Comparison of ENCODE assay signal across 9 mouse cellular contexts in the genomic region with DNA sequence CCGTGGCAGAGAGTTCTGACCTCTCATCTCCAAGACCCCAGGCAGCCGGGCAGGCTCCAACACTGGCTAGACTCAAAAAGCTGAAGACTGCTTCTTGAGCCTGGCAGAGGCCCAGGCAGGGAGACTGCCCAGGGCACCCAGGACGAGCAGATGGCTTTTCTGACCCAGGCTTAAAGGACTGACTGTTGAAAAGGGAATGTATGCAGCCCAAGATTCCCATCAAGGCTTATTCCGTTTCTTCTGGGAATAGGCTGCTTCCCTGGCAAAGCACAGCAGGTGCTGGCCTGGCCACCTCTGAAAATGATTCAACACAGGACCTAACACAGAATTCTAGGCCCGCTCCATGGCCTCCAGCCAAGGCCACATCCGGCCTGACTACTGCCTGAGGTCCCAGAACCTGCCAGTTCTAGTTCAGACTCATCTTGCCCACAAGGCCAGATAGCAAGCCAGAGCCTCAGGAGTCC. TPM values are rescaled to one million over a fixed set of nuclear protein-coding genes. Genes with fewer than 3 reads are reported as not detected.
DNase-seq lines count a peak whose midpoint lies in the region; ATAC-seq and TF ChIP-seq lines count a peak whose summit lies in the region.
"Had no signal": no experiment of that assay in that cellular context is flagged by ENCODE, and none has a peak within 500 bp of the region (broad histone marks: within the 10 kb centered on the region; RNA-seq: fewer than 3 reads in every experiment).

No protein-coding gene starts in this region.

- no peak for ATAC-seq in heart, embryonic 12.5 days (ENCODE audit: insufficient number of reproducible peaks, low FRiP score)
- ATAC-seq in heart, embryonic 13.5 days (ENCODE audit: extremely low read depth, insufficient number of reproducible peaks, low FRiP score, low TSS enrichment), result no peak
- ATAC-seq in forebrain, embryonic 13.5 days, result no peak
- no peak for ATAC-seq in hindbrain, embryonic 12.5 days (ENCODE audit: low FRiP score)
- no peak for ATAC-seq in hindbrain, embryonic 13.5 days (ENCODE audit: low FRiP score)

- peak overlapping the region; percentile 60 for H3K27ac ChIP-seq in heart, adult 2 months
- H3K27ac ChIP-seq in heart, embryonic 12.5 days (ENCODE audit: poor library complexity, severe bottlenecking), result no peak overlapping the region
- no peak overlapping the region; the same call in 1 of the 2 replicates for H3K27ac ChIP-seq in heart, embryonic 13.5 days (replicated peaks)
- H3K27ac ChIP-seq in forebrain, embryonic 13.5 days, result no peak overlapping the region
- no peak overlapping the region for H3K27ac ChIP-seq in hindbrain, embryonic 12.5 days
- H3K27ac ChIP-seq in hindbrain, embryonic 13.5 days, result no peak overlapping the region

- no peak for TF ChIP-seq EP300 in heart, adult 2 months (IDR thresholded peaks at IDR 0.05; ENCODE audit: insufficient read depth, low read depth, low read length)

- intact Hi-C loops in heart, adult 2 months (cut with DNase I), result no loop called here

- H3K9me3 ChIP-seq in heart, embryonic 12.5 days (replicated peaks), result no peaks in the 10 kb centered on the region
- no peaks in the 10 kb centered on the region for H3K9me3 ChIP-seq in heart, embryonic 13.5 days
- H3K9me3 ChIP-seq in forebrain, embryonic 13.5 days (replicated peaks), result no peaks in the 10 kb centered on the region
- no peaks in the 10 kb centered on the region for H3K9me3 ChIP-seq in hindbrain, embryonic 12.5 days (replicated peaks)
- H3K9me3 ChIP-seq in hindbrain, embryonic 13.5 days, result no peaks in the 10 kb centered on the region

- no peak overlapping the region for H3K9ac ChIP-seq in heart, adult 2 months (ENCODE audit: low read depth, low read length)
- H3K9ac ChIP-seq in heart, embryonic 12.5 days, result no peak overlapping the region
- H3K9ac ChIP-seq in heart, embryonic 13.5 days, result peak overlapping the region; percentile 24
- no peak overlapping the region for H3K9ac ChIP-seq in forebrain, embryonic 13.5 days
- no peak overlapping the region for H3K9ac ChIP-seq in hindbrain, embryonic 12.5 days
- H3K9ac ChIP-seq in hindbrain, embryonic 13.5 days, result no peak overlapping the region

- WGBS in heart, adult 2 months, result 34% methylated on average over 6 of the region's 6 CpGs
- WGBS in heart, embryonic 12.5 days, result 80% methylated on average over 6 of the region's 6 CpGs
- 66% methylated on average over 6 of the region's 6 CpGs for WGBS in heart, embryonic 13.5 days
- 78% methylated on average over 6 of the region's 6 CpGs for WGBS in forebrain, embryonic 13.5 days
- WGBS in hindbrain, embryonic 12.5 days, result 89% methylated on average over 6 of the region's 6 CpGs
- WGBS in hindbrain, embryonic 13.5 days, result 87% methylated on average over 6 of the region's 6 CpGs

- H3K79me2 ChIP-seq in heart, adult 2 months (replicated peaks; ENCODE audit: control insufficient read depth, insufficient read depth, low read length), result no peaks in the 10 kb centered on the region

- no peak overlapping the region for H3K4me2 ChIP-seq in heart, embryonic 12.5 days
- no peak overlapping the region for H3K4me2 ChIP-seq in heart, embryonic 13.5 days
- no peak overlapping the region for H3K4me2 ChIP-seq in forebrain, embryonic 13.5 days
- no peak overlapping the region for H3K4me2 ChIP-seq in hindbrain, embryonic 12.5 days (replicated peaks)
- no peak overlapping the region for H3K4me2 ChIP-seq in hindbrain, embryonic 13.5 days

- peaks cover 2% of the 10 kb centered on the region; the same call in 1 of the 2 replicates for H3K36me3 ChIP-seq in heart, adult 2 months (ENCODE audit: control insufficient read depth, insufficient read depth, low read length)
- peaks cover 54% of the 10 kb centered on the region for H3K36me3 ChIP-seq in heart, embryonic 12.5 days
- H3K36me3 ChIP-seq in heart, embryonic 13.5 days, result peaks cover 57% of the 10 kb centered on the region
- H3K36me3 ChIP-seq in forebrain, embryonic 13.5 days (ENCODE audit: poor library complexity, severe bottlenecking), result peaks cover 47% of the 10 kb centered on the region
- H3K36me3 ChIP-seq in hindbrain, embryonic 12.5 days, result peaks cover 51% of the 10 kb centered on the region
- peaks cover 61% of the 10 kb centered on the region for H3K36me3 ChIP-seq in hindbrain, embryonic 13.5 days

- no peak for TF ChIP-seq POLR2A in heart, adult 2 months (IDR thresholded peaks at IDR 0.05; ENCODE audit: insufficient read depth, low read depth, low read length)

- no peaks in the 10 kb centered on the region for H3K27me3 ChIP-seq in heart, adult 2 months (ENCODE audit: control insufficient read depth, insufficient read depth, low read length)
- H3K27me3 ChIP-seq in heart, embryonic 12.5 days (replicated peaks), result peaks cover 11% of the 10 kb centered on the region; the same call in 1 of the 2 replicates
- peaks cover 28% of the 10 kb centered on the region for H3K27me3 ChIP-seq in heart, embryonic 13.5 days (replicated peaks)
- H3K27me3 ChIP-seq in forebrain, embryonic 13.5 days, result peaks cover 42% of the 10 kb centered on the region
- peaks cover 38% of the 10 kb centered on the region for H3K27me3 ChIP-seq in hindbrain, embryonic 12.5 days
- peaks cover 42% of the 10 kb centered on the region for H3K27me3 ChIP-seq in hindbrain, embryonic 13.5 days

- H3K4me3 ChIP-seq in heart, adult 2 months, result no peak overlapping the region
- no peak overlapping the region for H3K4me3 ChIP-seq in heart, embryonic 12.5 days
- H3K4me3 ChIP-seq in heart, embryonic 13.5 days, result no peak overlapping the region
- H3K4me3 ChIP-seq in forebrain, embryonic 13.5 days, result no peak overlapping the region
- no peak overlapping the region for H3K4me3 ChIP-seq in hindbrain, embryonic 12.5 days
- H3K4me3 ChIP-seq in hindbrain, embryonic 13.5 days, result no peak overlapping the region

- TF ChIP-seq CTCF in heart, adult 2 months (IDR thresholded peaks at IDR 0.05), result no peak

- H3K4me1 ChIP-seq in heart, adult 2 months (ENCODE audit: control insufficient read depth, insufficient read depth, low read length), result peaks cover 4% of the 10 kb centered on the region
- H3K4me1 ChIP-seq in heart, embryonic 12.5 days (replicated peaks), result peaks cover 51% of the 10 kb centered on the region
- peaks cover 56% of the 10 kb centered on the region for H3K4me1 ChIP-seq in heart, embryonic 13.5 days
- peaks cover 13% of the 10 kb centered on the region; the same call in 1 of the 2 replicates for H3K4me1 ChIP-seq in forebrain, embryonic 13.5 days
- peaks cover 11% of the 10 kb centered on the region for H3K4me1 ChIP-seq in hindbrain, embryonic 12.5 days
- peaks cover 18% of the 10 kb centered on the region for H3K4me1 ChIP-seq in hindbrain, embryonic 13.5 days (replicated peaks)

- peak; percentile 70 to 71 for DNase-seq in heart, adult 2 months
- DNase-seq in urinary bladder, postnatal 25 days (ENCODE audit: low spot score), result peak; percentile 44
- no peak for DNase-seq in urinary bladder, adult 2 months (ENCODE audit: low spot score)

RNA-seq across cellular contexts. Expression of a gene that starts 1.7 kb away (rescaled TPM):
- 1 to 10 TPM; 2.2 to 3.6 TPM for total RNA-seq in heart, adult 2 months (2021)
- polyA plus RNA-seq in heart, adult 2 months (2012; rRNA removed), result 4.9 and 6.4 TPM in 2 replicates
- 5.4 and 7.4 TPM in 2 replicates for polyA plus RNA-seq in heart, embryonic 12.5 days (2016; fragmentation: Nextera tagmentation; extraction: Ambion mirVana)
- polyA plus RNA-seq in urinary bladder, adult 2 months (2012; rRNA removed), result 35.2 and 36.2 TPM in 2 replicates
- polyA plus RNA-seq in heart, embryonic 13.5 days (2015; fragmentation: Nextera tagmentation; extraction: Ambion mirVana), result 6.5 and 7.5 TPM in 2 replicates
- 0.96 and 1.1 TPM in 2 replicates for polyA plus RNA-seq in forebrain, embryonic 13.5 days (2015; fragmentation: Nextera tagmentation; extraction: Ambion mirVana)
- 0.82 and 1.3 TPM in 2 replicates for polyA plus RNA-seq in hindbrain, embryonic 12.5 days (2016; fragmentation: Nextera tagmentation; extraction: Ambion mirVana)
- polyA plus RNA-seq in hindbrain, embryonic 13.5 days (2015; fragmentation: Nextera tagmentation; extraction: Ambion mirVana), result 2.3 and 2.6 TPM in 2 replicates

RNA-seq across cellular contexts. Expression of a gene that starts 7.2 kb away (rescaled TPM):
- 1 to 10 TPM; 3.5 to 4.9 TPM for total RNA-seq in heart, adult 2 months (2021)
- polyA plus RNA-seq in heart, adult 2 months (2012; rRNA removed), result 0.23 TPM in 1 of 2 replicates, not detected in the other
- polyA plus RNA-seq in heart, embryonic 12.5 days (2016; fragmentation: Nextera tagmentation; extraction: Ambion mirVana), result 3.0 TPM in 1 of 2 replicates, not detected in the other
- polyA plus RNA-seq in urinary bladder, adult 2 months (2012; rRNA removed), result 2.0 and 2.2 TPM in 2 replicates
- 2.3 TPM in 1 of 2 replicates, not detected in the other for polyA plus RNA-seq in heart, embryonic 13.5 days (2015; fragmentation: Nextera tagmentation; extraction: Ambion mirVana)
- polyA plus RNA-seq in forebrain, embryonic 13.5 days (2015; fragmentation: Nextera tagmentation; extraction: Ambion mirVana), result 1.5 TPM in 1 of 2 replicates, not detected in the other
- polyA plus RNA-seq in hindbrain, embryonic 12.5 days (2016; fragmentation: Nextera tagmentation; extraction: Ambion mirVana), result not detected in 2 replicates
- 0.36 TPM in 1 of 2 replicates, not detected in the other for polyA plus RNA-seq in hindbrain, embryonic 13.5 days (2015; fragmentation: Nextera tagmentation; extraction: Ambion mirVana)
- polyA plus RNA-seq: small intestine, adult 2 months had no signal

RNA-seq across cellular contexts. Expression of a gene that starts 12.5 kb away (rescaled TPM):
- 100 to 1,000 TPM; 883 to 991 TPM for total RNA-seq in heart, adult 2 months (2021)
- polyA plus RNA-seq in heart, adult 2 months (2012; rRNA removed), result 1,120 and 1,462 TPM in 2 replicates
- polyA plus RNA-seq in heart, embryonic 12.5 days (2016; fragmentation: Nextera tagmentation; extraction: Ambion mirVana), result 431 and 436 TPM in 2 replicates
- polyA plus RNA-seq in urinary bladder, adult 2 months (2012; rRNA removed), result 836 and 938 TPM in 2 replicates
- polyA plus RNA-seq in heart, embryonic 13.5 days (2015; fragmentation: Nextera tagmentation; extraction: Ambion mirVana), result 443 and 485 TPM in 2 replicates
- polyA plus RNA-seq in forebrain, embryonic 13.5 days (2015; fragmentation: Nextera tagmentation; extraction: Ambion mirVana), result 145 and 166 TPM in 2 replicates
- polyA plus RNA-seq in hindbrain, embryonic 12.5 days (2016; fragmentation: Nextera tagmentation; extraction: Ambion mirVana), result 213 and 215 TPM in 2 replicates
- 270 and 293 TPM in 2 replicates for polyA plus RNA-seq in hindbrain, embryonic 13.5 days (2015; fragmentation: Nextera tagmentation; extraction: Ambion mirVana)

RNA-seq across cellular contexts. Expression of a gene that starts 59.4 kb away (rescaled TPM):
- not detected for total RNA-seq in heart, adult 2 months (2021)
- polyA plus RNA-seq in heart, adult 2 months (2012; rRNA removed), result not detected in 2 replicates
- polyA plus RNA-seq in heart, embryonic 12.5 days (2016; fragmentation: Nextera tagmentation; extraction: Ambion mirVana), result 0.28 and 0.57 TPM in 2 replicates
- polyA plus RNA-seq in urinary bladder, adult 2 months (2012; rRNA removed), result 316 and 420 TPM in 2 replicates
- polyA plus RNA-seq in heart, embryonic 13.5 days (2015; fragmentation: Nextera tagmentation; extraction: Ambion mirVana), result 0.19 and 0.41 TPM in 2 replicates
- not detected in 2 replicates for polyA plus RNA-seq in forebrain, embryonic 13.5 days (2015; fragmentation: Nextera tagmentation; extraction: Ambion mirVana)
- 0.30 TPM in 1 of 2 replicates, not detected in the other for polyA plus RNA-seq in hindbrain, embryonic 12.5 days (2016; fragmentation: Nextera tagmentation; extraction: Ambion mirVana)
- not detected in 2 replicates for polyA plus RNA-seq in hindbrain, embryonic 13.5 days (2015; fragmentation: Nextera tagmentation; extraction: Ambion mirVana)
